Mouse (Mus musculus): Measurements from ENCODE around the gene Cnpy1.

DNA sequence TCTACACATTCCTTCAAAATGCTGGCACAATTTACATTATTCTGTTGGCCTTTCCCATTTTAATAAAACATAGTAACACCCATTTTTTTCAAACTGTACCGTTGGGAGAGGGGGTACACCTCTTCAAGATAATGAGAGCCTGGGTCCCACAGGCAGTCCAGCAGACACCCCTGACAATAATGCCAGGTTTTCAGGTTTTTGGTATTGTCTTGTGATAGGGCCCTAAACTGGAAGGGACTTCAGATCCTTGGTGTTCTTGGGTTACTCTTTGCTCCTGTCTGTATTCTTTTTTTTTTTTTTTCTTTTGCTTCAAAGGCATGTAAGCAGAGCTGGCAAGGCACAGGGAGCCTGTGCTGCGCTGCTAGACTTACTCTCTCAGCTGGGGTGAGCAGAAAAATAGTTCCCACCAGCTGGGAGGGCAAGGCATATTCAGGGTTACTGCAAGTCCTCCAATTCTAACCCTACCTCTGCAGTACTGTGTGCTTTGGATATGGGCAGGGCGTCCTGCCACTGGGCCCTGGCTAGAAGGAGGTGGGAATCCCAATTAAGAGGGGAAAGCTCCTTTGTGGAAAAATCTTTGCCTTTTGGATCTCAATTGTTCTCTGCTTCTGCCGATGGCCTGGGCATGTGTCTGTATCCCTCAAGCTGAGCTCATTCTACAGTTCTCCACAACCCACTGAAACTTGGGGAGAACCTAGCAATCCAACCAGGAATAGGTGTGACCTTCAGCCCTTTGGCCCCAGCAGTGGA is 72.5 kb downstream of the Cnpy1 start:
- TF ChIP-seq MYB (IDR thresholded peaks at IDR 0.05; ENCODE audit: low read depth, low read length) (no peak), MYC (IDR thresholded peaks at IDR 0.05; ENCODE audit: low read depth, low read length) (no peak), CHD1 (IDR thresholded peaks at IDR 0.05; ENCODE audit: low read depth, low read length) (no peak), ZMIZ1 (IDR thresholded peaks at IDR 0.05; ENCODE audit: low read depth, low read length) (no peak), POLR2A (IDR thresholded peaks at IDR 0.05; ENCODE audit: control insufficient read depth in 1 of 2, insufficient read depth in 1 of 2, low read depth in 1 of 2, low read length in 2 of 2, poor library complexity in 1 of 2) (no peak), BHLHE40 (IDR thresholded peaks at IDR 0.05; ENCODE audit: borderline replicate concordance, low read depth, low read length) (no peak), RAD21 (IDR thresholded peaks at IDR 0.05; ENCODE audit: low read depth, low read length) (no peak), EP300 (IDR thresholded peaks at IDR 0.05; ENCODE audit: low read depth in 1 of 2, low read length in 2 of 2) (no peak), MAFK (IDR thresholded peaks at IDR 0.05; ENCODE audit: borderline replicate concordance, low read depth, low read length) (no peak), MAZ (IDR thresholded peaks at IDR 0.05; ENCODE audit: low read depth, low read length) (no peak)
